Mouse (Mus musculus): ENCODE data around the gene Gm11172. TPM values are rescaled to one million over a fixed set of nuclear protein-coding genes. Genes with fewer than 3 reads are reported as not detected.

The Gm11172 gene
- total and polyA plus RNA-seq, 2 experiments from 2014 or later: not detected

- DNase-seq (ENCODE audit: low spot score) (no peak), ATAC-seq (ENCODE audit: low FRiP score) (no peak)
- H3K27me3 ChIP-seq (ENCODE audit: insufficient read depth, low read length): no peaks in the 10 kb centered on the region; the same call in 1 of the 2 replicates
- TF ChIP-seq CTCF (IDR thresholded peaks at IDR 0.05): no peak
- H3K9ac ChIP-seq (replicated peaks; ENCODE audit: low read length, poor library complexity, severe bottlenecking): no peak overlapping the region
- no peak overlapping the region for H3K4me3 ChIP-seq (ENCODE audit: low read depth, low read length)
- H3K4me1 ChIP-seq (ENCODE audit: insufficient read depth, low read length): peaks cover 11% of the 10 kb centered on the region; the same call in 1 of the 2 replicates
- 86% methylated on average over 5 of the region's 5 CpGs for WGBS
- H3K9me3 ChIP-seq (ENCODE audit: low read length): no peaks in the 10 kb centered on the region
- H3K36me3 ChIP-seq (ENCODE audit: insufficient read depth, low read length): no peaks in the 10 kb centered on the region
- no peak overlapping the region for H3K27ac ChIP-seq (ENCODE audit: low read depth, low read length)
- H3K4me2 ChIP-seq (ENCODE audit: low read depth, low read length, poor library complexity, severe bottlenecking): no peak overlapping the region
These were observed 32.0 kb upstream of the Gm11172 start for GRCm38 (mm10) chr16:10780631-10781120.

- DNase-seq (ENCODE audit: low spot score) (no peak), ATAC-seq (ENCODE audit: low FRiP score) (no peak)
- no peak for TF ChIP-seq CTCF (IDR thresholded peaks at IDR 0.05)
- Histone ChIP-seq H3K9ac (replicated peaks; ENCODE audit: low read length, poor library complexity, severe bottlenecking) (no peak overlapping the region), H3K4me3 (ENCODE audit: low read depth, low read length) (no peak overlapping the region), H3K27me3 (ENCODE audit: insufficient read depth, low read length) (no peaks in the 10 kb centered on the region; the same call in 1 of the 2 replicates), H3K4me1 (ENCODE audit: insufficient read depth, low read length) (peaks cover 11% of the 10 kb centered on the region; the same call in 1 of the 2 replicates), H3K9me3 (ENCODE audit: low read length) (no peaks in the 10 kb centered on the region), H3K27ac (ENCODE audit: low read depth, low read length) (no peak overlapping the region), H3K36me3 (ENCODE audit: insufficient read depth, low read length) (no peaks in the 10 kb centered on the region), H3K4me2 (ENCODE audit: low read depth, low read length, poor library complexity, severe bottlenecking) (no peak overlapping the region)
- 41% methylated on average over 9 of the region's 9 CpGs for WGBS
These were observed 30.8 kb upstream of the Gm11172 start for GRCm38 (mm10) chr16:10781862-10782371.

- DNase-seq (ENCODE audit: low spot score) (no peak), ATAC-seq (ENCODE audit: low FRiP score) (no peak)
- Histone ChIP-seq H3K4me2 (ENCODE audit: low read depth, low read length, poor library complexity, severe bottlenecking) (peak overlapping the region; percentile 99; the same call in 1 of the 2 replicates), H3K36me3 (ENCODE audit: insufficient read depth, low read length) (no peaks in the 10 kb centered on the region), H3K27me3 (ENCODE audit: insufficient read depth, low read length) (no peaks in the 10 kb centered on the region; the same call in 1 of the 2 replicates), H3K4me3 (ENCODE audit: low read depth, low read length) (no peak overlapping the region), H3K9ac (replicated peaks; ENCODE audit: low read length, poor library complexity, severe bottlenecking) (no peak overlapping the region), H3K9me3 (ENCODE audit: low read length) (no peaks in the 10 kb centered on the region), H3K4me1 (ENCODE audit: insufficient read depth, low read length) (peaks cover 11% of the 10 kb centered on the region; the same call in 1 of the 2 replicates), H3K27ac (ENCODE audit: low read depth, low read length) (no peak overlapping the region)
- no peak for TF ChIP-seq CTCF (IDR thresholded peaks at IDR 0.05)
- WGBS: 46% methylated on average over 6 of the region's 6 CpGs
These were observed 30.2 kb upstream of the Gm11172 start for GRCm38 (mm10) chr16:10782377-10783151.

- Histone ChIP-seq H3K9ac (replicated peaks; ENCODE audit: low read length, poor library complexity, severe bottlenecking) (no peak overlapping the region), H3K27me3 (ENCODE audit: insufficient read depth, low read length) (no peaks in the 10 kb centered on the region; the same call in 1 of the 2 replicates), H3K4me1 (ENCODE audit: insufficient read depth, low read length) (peaks cover 11% of the 10 kb centered on the region; the same call in 1 of the 2 replicates), H3K9me3 (ENCODE audit: low read length) (no peaks in the 10 kb centered on the region), H3K4me3 (ENCODE audit: low read depth, low read length) (no peak overlapping the region), H3K36me3 (ENCODE audit: insufficient read depth, low read length) (no peaks in the 10 kb centered on the region), H3K4me2 (ENCODE audit: low read depth, low read length, poor library complexity, severe bottlenecking) (peak overlapping the region; percentile 99), H3K27ac (ENCODE audit: low read depth, low read length) (no peak overlapping the region)
- 60% methylated on average over 1 of the region's 1 CpGs for WGBS
- DNase-seq (ENCODE audit: low spot score) (no peak), ATAC-seq (ENCODE audit: low FRiP score) (no peak)
- no peak for TF ChIP-seq CTCF (IDR thresholded peaks at IDR 0.05)
These were observed 29.6 kb upstream of the Gm11172 start for GRCm38 (mm10) chr16:10783152-10783434.

- Histone ChIP-seq H3K27me3 (ENCODE audit: insufficient read depth, low read length) (no peaks in the 10 kb centered on the region; the same call in 1 of the 2 replicates), H3K4me3 (ENCODE audit: low read depth, low read length) (peak overlapping the region; percentile 65; the same call in 1 of the 2 replicates), H3K4me2 (ENCODE audit: low read depth, low read length, poor library complexity, severe bottlenecking) (peak overlapping the region; percentile 99), H3K36me3 (ENCODE audit: insufficient read depth, low read length) (no peaks in the 10 kb centered on the region), H3K9me3 (ENCODE audit: low read length) (no peaks in the 10 kb centered on the region), H3K27ac (ENCODE audit: low read depth, low read length) (no peak overlapping the region), H3K4me1 (ENCODE audit: insufficient read depth, low read length) (peaks cover 11% of the 10 kb centered on the region; the same call in 1 of the 2 replicates), H3K9ac (replicated peaks; ENCODE audit: low read length, poor library complexity, severe bottlenecking) (no peak overlapping the region)
- no peak for ATAC-seq (ENCODE audit: low FRiP score)
- DNase-seq (ENCODE audit: low spot score): no peak
- TF ChIP-seq CTCF (IDR thresholded peaks at IDR 0.05): no peak
- WGBS: 70% methylated on average over 8 of the region's 8 CpGs
These were observed 29.3 kb upstream of the Gm11172 start for GRCm38 (mm10) chr16:10783451-10783850.

Data from midbrain, postnatal 0 days (tissue).